Mouse (Mus musculus) liver, embryonic 16.5 days (tissue): ENCODE measurements around the gene Gm36079. TPM values are rescaled to one million over a fixed set of nuclear protein-coding genes. Genes with fewer than 3 reads are reported as not detected.
A peak's percentile ranks its signal among the peaks of the same experiment; 100 is the strongest.
"Not testable (repeated sequence)": the region's sequence is repeated elsewhere in the genome, so short reads cannot be mapped to it uniquely, and the experiment has no call there.

ENCODE experiments used
- ATAC-seq: fragments of 200-750 bp; cut with Nextera tagmentation; 2 replicates; pipeline ENCODE4 v1.8.0; 2017; ENCODE audit warnings: low read depth, mild to moderate bottlenecking, moderate number of reproducible peaks, moderate library complexity
- H3K27ac ChIP-seq: fragments of 300-500 bp; sonication (generic); 2 replicates; pipeline ENCODE4 v1.5.1; 2014; ENCODE audit warnings: mild to moderate bottlenecking, low read length
- H3K27me3 ChIP-seq: fragments of 300-500 bp; sonication (generic); 2 replicates; pipeline ENCODE4 v1.6.1; 2014; ENCODE audit warnings: low read depth, low read length, mixed read lengths; ENCODE audit not compliant: control insufficient read depth, insufficient read depth
- H3K36me3 ChIP-seq: fragments of 300-500 bp; sonication (generic); 2 replicates; pipeline ENCODE4 v1.6.1; 2014; ENCODE audit warnings: mild to moderate bottlenecking; ENCODE audit not compliant: control insufficient read depth, insufficient read depth
- H3K4me1 ChIP-seq: fragments of 300-500 bp; sonication (generic); 2 replicates; pipeline ENCODE4 v1.6.1; 2014; ENCODE audit warnings: low read depth, low read length, mixed read lengths; ENCODE audit not compliant: control insufficient read depth
- H3K4me2 ChIP-seq: fragments of 300-500 bp; sonication (generic); 2 replicates; pipeline ENCODE4 v1.6.1; 2014; ENCODE audit warnings: low read depth, low read length, mixed read lengths
- H3K4me3 ChIP-seq: fragments of 300-500 bp; sonication (generic); 2 replicates; pipeline ENCODE4 v1.5.1; 2014; ENCODE audit warnings: low read depth, mild to moderate bottlenecking, low read length
- H3K9ac ChIP-seq: fragments of 300-500 bp; sonication (generic); 2 replicates; pipeline ENCODE4 v1.6.1; 2014; ENCODE audit warnings: low read depth, low read length
- H3K9me3 ChIP-seq: fragments of 300-500 bp; sonication (generic); replicated peaks from 2 replicates; pipeline ENCODE4 v1.6.1; 2016; ENCODE audit warnings: low read length; ENCODE audit not compliant: control insufficient read depth
- WGBS: fragments of 180-500 bp; shearing (Covaris S2); extraction: QIAGEN DNeasy Blood & Tissue Kit; methylation state at CpG from one replicate; pipeline ENCODE4 v1.1.7; 2014; ENCODE audit not compliant: insufficient replicate concordance; 5-methylcytosine and 5-hydroxymethylcytosine counted together
- polyA plus RNA-seq: library from polyadenylated mRNA; unstranded; fragments of >200 nt; fragmentation: Nextera tagmentation; extraction: Ambion mirVana; gene quantifications from 2 replicates; pipeline ENCODE4 v1.2.1, GENCODE M21; 2015

Gm36079 gene
- polyA plus RNA-seq, 1 experiment from 2014 or later = 0.21 TPM

DNA sequence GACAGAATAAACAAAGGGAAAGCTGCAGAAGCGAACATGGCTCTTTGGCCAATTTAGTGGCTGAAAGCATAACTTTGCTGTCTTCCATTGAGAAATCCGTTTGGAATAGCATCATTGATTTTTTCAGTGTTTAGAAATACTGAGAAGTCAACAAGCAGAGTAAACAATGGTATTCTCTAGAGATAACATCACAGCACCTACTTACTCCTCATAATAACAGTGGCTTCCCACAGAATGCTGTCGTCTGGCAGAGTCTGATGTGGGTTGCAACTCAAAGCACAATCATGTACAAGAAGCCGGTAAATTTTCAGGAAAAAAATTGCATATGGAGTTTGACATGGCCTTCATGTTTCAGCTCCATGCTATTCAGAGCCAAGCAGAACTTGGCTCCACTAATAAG, 1.2 kb downstream of the Gm36079 start:
- 10% methylated on average over 4 of the region's 4 CpGs for WGBS
- not testable (repeated sequence) for ATAC-seq, H3K27ac ChIP-seq, H3K9me3 ChIP-seq, H3K27me3 ChIP-seq, H3K4me2 ChIP-seq, H3K4me3 ChIP-seq, H3K4me1 ChIP-seq, H3K36me3 ChIP-seq, H3K9ac ChIP-seq

DNA sequence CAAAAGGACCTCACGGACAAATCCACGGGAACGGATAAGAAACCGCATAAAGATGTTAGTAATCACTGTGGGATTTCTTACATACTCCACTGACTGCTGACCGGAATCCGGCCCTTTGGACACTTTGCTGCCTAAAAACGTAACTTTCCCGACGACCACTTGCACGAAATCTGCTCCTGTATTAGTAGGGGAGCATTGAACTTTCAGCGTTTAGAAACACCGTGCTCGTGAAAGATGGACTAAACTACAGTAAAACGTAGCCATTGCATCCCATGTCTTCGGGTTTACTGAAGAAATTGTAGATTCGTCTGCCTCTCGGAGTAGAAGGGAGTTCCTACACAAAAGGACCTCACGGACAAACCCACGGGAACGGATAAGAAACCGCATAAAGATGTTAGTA, 1.8 kb downstream of the Gm36079 start:
- H3K9me3 ChIP-seq, H3K27ac ChIP-seq, ATAC-seq, H3K4me3 ChIP-seq, H3K27me3 ChIP-seq, H3K4me1 ChIP-seq, H3K9ac ChIP-seq, H3K36me3 ChIP-seq, H3K4me2 ChIP-seq: not testable (repeated sequence)
- WGBS = 2% methylated on average over 19 of the region's 21 CpGs

DNA sequence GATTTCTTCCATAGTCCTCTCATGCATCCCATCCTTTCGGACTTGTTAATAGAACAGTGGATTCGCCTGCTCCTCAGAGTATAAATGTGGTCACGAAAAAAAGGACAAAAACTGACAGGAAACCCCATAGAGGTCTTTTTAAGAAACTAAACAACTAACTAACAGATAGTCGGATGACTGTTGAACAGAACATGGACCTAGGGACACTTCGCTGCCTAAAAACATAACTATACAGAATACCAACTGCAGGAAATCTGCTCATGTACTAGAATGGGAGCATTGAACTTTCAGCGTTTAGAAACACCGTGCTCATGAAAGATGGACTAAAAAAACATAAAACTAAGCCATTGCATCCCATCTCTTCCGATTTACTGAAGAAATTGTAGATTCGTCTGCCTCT, 2.2 kb downstream of the Gm36079 start:
- H3K4me2 ChIP-seq, H3K36me3 ChIP-seq, H3K4me1 ChIP-seq, H3K9me3 ChIP-seq, H3K4me3 ChIP-seq, H3K27ac ChIP-seq, ATAC-seq, H3K9ac ChIP-seq, H3K27me3 ChIP-seq: not testable (repeated sequence)
- WGBS = 11% methylated on average over 9 of the region's 9 CpGs

DNA sequence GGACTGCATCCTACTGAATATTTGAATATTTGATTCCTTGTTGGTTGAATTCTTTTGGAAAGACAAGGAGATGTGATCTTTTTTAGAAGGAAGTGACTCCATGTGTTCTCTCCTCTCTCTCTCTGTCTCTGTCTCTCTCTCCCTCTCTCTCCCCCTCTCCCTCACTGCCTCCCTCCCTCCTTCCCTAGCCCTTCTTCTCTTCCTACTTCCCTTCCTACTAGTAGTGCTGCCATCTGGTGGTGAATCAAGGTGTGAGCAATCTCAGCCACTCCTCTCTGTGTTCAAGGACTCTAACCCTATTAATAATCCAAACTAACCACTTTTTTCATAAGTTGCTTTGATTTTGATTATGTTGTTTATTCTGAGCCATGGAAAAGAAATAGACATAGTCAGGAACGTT, 5.3 kb downstream of the Gm36079 start:
- H3K27ac ChIP-seq, H3K27me3 ChIP-seq, H3K9ac ChIP-seq, ATAC-seq, H3K36me3 ChIP-seq, H3K4me2 ChIP-seq, H3K4me1 ChIP-seq, H3K4me3 ChIP-seq, H3K9me3 ChIP-seq: not testable (repeated sequence)
- WGBS = no CpG with 5 or more reads among the region's 1 CpGs

DNA sequence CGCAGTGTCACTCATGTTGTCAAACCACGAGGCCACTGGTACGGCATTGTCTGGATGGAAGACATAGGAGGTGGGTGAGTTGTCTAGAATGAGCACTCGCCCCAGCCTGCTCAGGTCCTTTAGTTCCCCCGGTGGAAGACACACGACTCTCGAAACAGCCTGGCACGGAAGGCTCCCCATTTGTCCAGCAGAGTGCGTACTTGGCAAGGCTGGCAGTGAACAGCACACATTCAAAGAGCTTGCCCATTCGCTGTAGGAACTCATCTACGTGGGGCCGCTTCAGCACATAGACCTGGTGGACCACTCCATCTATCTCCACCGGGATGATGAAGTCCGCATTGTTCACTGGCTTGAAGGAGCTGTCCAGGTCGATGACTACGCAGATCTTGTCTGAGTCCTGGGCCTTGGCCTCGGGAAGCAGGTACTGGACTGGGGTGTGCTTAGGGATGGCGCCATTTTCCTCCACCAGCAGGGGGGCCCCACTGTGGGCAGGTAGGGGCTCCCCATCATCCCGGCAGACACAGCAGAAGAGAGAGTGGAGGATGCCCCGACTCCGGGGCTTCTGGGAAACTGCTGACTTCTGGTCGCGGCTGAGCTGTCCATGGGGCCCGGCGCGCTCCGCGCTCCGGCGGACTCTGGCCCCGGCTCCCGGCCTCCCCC, 11.3 kb downstream of the Gm36079 start:
- ATAC-seq, H3K27me3 ChIP-seq, H3K4me3 ChIP-seq, H3K36me3 ChIP-seq, H3K4me2 ChIP-seq, H3K9ac ChIP-seq, H3K4me1 ChIP-seq, H3K9me3 ChIP-seq, H3K27ac ChIP-seq: not testable (repeated sequence)
- 5% methylated on average over 7 of the region's 32 CpGs for WGBS

DNA sequence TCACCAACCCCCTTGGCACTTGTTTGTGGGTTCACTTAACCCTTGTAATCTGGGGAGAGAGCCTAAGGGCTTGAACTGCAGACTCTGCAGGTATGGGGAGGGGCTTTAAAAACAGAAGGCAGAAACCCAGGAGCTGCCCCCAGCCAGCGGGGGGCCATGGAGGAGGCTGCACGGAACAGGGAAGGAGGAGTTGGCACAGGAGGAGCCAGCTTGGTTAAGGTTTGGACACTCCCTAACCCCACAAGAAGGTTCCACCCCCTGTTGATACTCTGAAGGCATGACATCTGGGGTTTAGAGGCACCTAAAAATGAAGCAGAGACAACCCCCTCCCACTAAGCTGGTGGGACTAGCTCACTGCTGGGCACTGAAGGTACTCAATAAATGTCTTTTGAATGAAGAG, 12.8 kb downstream of the Gm36079 start:
- not testable (repeated sequence) for H3K9ac ChIP-seq, H3K36me3 ChIP-seq, H3K4me3 ChIP-seq, H3K4me1 ChIP-seq, H3K27me3 ChIP-seq, H3K27ac ChIP-seq, H3K4me2 ChIP-seq, H3K9me3 ChIP-seq
- ATAC-seq = peak; percentile 35; the same call in 1 of the 2 replicates
- WGBS = no CpG with 5 or more reads among the region's 2 CpGs

DNA sequence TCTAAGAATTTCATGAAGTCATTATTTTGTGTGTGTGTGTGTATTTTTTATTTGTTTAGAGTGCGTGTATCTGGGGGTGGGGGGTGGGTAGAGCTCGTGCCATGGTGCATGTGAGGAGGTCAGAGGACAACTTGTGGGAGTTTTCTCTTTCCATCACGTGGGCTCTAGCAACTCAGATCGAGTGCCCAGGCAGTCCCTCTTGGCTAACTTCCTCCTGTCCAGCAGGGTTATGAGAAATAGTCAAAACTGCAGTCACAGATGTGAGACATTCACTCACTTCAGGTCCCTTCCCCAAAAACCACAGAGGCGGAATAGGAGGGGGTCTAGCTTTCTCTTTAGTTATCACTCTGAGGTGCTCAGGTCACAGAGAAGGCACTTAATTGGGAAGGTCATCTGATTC, 13.3 kb downstream of the Gm36079 start:
- H3K9me3 ChIP-seq, H3K27ac ChIP-seq, H3K9ac ChIP-seq, ATAC-seq, H3K4me1 ChIP-seq, H3K27me3 ChIP-seq, H3K4me3 ChIP-seq, H3K36me3 ChIP-seq, H3K4me2 ChIP-seq: not testable (repeated sequence)
- no CpG with 5 or more reads among the region's 5 CpGs for WGBS

DNA sequence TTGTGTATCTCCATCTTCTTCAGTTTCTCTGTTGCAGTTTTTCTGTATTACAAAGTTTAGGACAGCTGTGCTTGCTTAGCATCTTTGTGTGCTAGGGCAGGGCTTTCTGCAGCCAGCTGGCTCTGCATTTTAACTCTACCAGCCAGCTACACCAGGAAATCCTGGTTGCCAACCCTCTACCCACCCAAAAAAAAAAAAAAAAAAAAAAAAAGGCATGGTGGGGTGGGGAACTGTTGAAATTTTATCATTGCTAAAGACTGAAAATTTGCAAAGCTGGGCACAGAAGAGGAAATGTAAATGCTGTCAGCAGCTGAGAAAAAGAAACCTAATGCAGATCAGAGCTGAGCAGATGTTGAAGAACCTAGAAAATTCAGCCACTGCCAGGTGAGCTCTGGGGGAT, 16.7 kb downstream of the Gm36079 start:
- H3K4me1 ChIP-seq, H3K36me3 ChIP-seq, H3K4me2 ChIP-seq, H3K27me3 ChIP-seq, H3K9ac ChIP-seq, ATAC-seq, H3K27ac ChIP-seq, H3K4me3 ChIP-seq, H3K9me3 ChIP-seq: not testable (repeated sequence)

DNA sequence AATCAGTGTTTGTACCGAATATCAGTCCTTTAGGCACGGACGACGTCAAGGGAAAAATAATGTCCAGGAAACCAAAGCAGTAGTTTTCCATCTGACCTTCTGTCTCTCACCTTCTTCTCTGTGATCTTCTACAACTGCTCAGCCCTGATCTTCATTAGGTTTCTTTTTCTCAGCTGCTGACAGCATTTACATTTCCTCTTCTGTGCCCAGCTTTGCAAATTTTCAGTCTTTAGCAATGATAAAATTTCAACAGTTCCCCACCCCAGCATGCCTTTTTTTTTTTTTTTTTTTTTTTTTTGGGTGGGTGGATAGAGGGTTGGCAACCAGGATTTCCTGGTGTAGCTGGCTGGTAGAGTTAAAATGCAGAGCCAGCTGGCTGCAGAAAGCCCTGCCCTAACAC, 27.6 kb downstream of the Gm36079 start:
- H3K9ac ChIP-seq, H3K27ac ChIP-seq, H3K4me1 ChIP-seq, H3K27me3 ChIP-seq, ATAC-seq, H3K4me2 ChIP-seq, H3K36me3 ChIP-seq, H3K4me3 ChIP-seq, H3K9me3 ChIP-seq: not testable (repeated sequence)
- no CpG with 5 or more reads among the region's 4 CpGs for WGBS
